Mouse (Mus musculus) stomach, embryonic 15.5 days (tissue): Measurements from ENCODE around the gene Wbp2. TPM values are rescaled to one million over a fixed set of nuclear protein-coding genes. Genes with fewer than 3 reads are reported as not detected.
"Not testable (repeated sequence)": the region's sequence is repeated elsewhere in the genome, so short reads cannot be mapped to it uniquely, and the experiment has no call there.

Experiments
- ATAC-seq: fragments of 200-750 bp; cut with Nextera tagmentation; 2 replicates; pipeline ENCODE4 v1.8.0; 2017; ENCODE audit warnings: low read depth, moderate number of reproducible peaks, moderate TSS enrichment; ENCODE audit not compliant: insufficient read depth, low FRiP score
- H3K27ac ChIP-seq: fragments of 300-500 bp; sonication (generic); 2 replicates; pipeline ENCODE4 v1.5.1; 2015; ENCODE audit warnings: mild to moderate bottlenecking, inconsistent platforms
- H3K27me3 ChIP-seq: fragments of 300-500 bp; sonication (generic); replicated peaks from 2 replicates; pipeline ENCODE4 v1.6.1; 2015; ENCODE audit warnings: inconsistent platforms
- H3K36me3 ChIP-seq: fragments of 300-500 bp; sonication (generic); 2 replicates; pipeline ENCODE4 v1.6.1; 2015; ENCODE audit warnings: inconsistent platforms
- H3K4me1 ChIP-seq: fragments of 300-500 bp; sonication (generic); 2 replicates; pipeline ENCODE4 v1.6.1; 2015; ENCODE audit warnings: inconsistent platforms
- H3K4me2 ChIP-seq: fragments of 300-500 bp; sonication (generic); 2 replicates; pipeline ENCODE4 v1.6.1; 2015; ENCODE audit warnings: mild to moderate bottlenecking, inconsistent platforms
- H3K4me3 ChIP-seq: fragments of 300-500 bp; sonication (generic); replicated peaks from 2 replicates; pipeline ENCODE4 v1.5.1; 2015; ENCODE audit warnings: inconsistent platforms
- H3K9ac ChIP-seq: fragments of 300-500 bp; sonication (generic); 2 replicates; pipeline ENCODE4 v1.6.1; 2015; ENCODE audit warnings: inconsistent platforms
- H3K9me3 ChIP-seq: fragments of 300-500 bp; sonication (generic); 2 replicates; pipeline ENCODE4 v1.6.1; 2016; ENCODE audit warnings: inconsistent platforms
- WGBS: fragments of 180-500 bp; shearing (Covaris S2); methylation state at CpG from one replicate; pipeline ENCODE4 v1.1.7; 2015; 5-methylcytosine and 5-hydroxymethylcytosine counted together
- polyA plus RNA-seq: library from polyadenylated mRNA; unstranded; fragments of >200 nt; fragmentation: Nextera tagmentation; extraction: Ambion mirVana; gene quantifications from 2 replicates; pipeline ENCODE4 v1.2.1, GENCODE M21; 2015

Wbp2 gene
- polyA plus RNA-seq, 1 experiment from 2014 or later, result 70.4 TPM

DNA sequence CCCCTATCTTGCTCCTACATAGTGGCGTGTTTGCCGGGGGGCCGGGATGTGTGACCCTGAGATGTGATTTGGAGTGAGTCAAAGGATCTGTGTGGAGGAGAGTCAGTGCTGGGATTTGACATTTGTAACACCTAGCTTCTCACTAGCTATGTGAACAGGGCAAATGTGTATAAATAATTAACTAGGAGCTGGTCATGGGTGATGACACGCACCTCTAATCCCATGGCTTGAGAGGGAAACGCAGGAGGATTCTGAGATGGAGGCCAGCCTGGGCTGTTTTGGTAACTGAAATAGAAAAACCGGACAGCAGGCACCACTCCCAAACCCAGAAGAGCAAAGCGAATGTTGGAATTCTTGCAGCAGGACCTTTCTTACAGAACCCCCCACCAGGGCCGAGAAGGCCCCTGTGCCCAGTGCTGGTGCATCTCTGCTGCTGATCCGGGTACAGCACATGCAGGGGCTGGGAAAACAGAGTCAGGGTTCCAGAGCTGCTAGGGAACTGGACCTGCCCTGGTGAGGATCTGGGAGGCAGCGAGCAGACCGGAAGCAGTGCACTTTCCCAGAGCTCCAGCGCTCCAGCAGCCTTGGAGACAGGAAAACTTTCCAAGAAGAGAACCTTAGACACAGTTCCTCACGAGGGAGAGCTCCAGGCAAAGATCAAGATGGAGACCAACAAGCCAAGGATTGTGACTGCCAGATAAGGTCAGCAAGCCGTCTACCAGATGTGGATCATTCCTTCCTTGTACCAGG lies 12.1 kb upstream of the Wbp2 start:
- WGBS, result 63% methylated on average over 14 of the region's 14 CpGs
- Histone ChIP-seq H3K4me2 (no peak overlapping the region), H3K4me1 (peaks cover 51% of the 10 kb centered on the region), H3K27me3 (no peaks in the 10 kb centered on the region), H3K36me3 (no peaks in the 10 kb centered on the region), H3K9me3 (no peaks in the 10 kb centered on the region), H3K9ac (no peak overlapping the region), H3K4me3 (no peak overlapping the region), H3K27ac (peak overlapping the region; percentile 72)
- ATAC-seq, result no peak

DNA sequence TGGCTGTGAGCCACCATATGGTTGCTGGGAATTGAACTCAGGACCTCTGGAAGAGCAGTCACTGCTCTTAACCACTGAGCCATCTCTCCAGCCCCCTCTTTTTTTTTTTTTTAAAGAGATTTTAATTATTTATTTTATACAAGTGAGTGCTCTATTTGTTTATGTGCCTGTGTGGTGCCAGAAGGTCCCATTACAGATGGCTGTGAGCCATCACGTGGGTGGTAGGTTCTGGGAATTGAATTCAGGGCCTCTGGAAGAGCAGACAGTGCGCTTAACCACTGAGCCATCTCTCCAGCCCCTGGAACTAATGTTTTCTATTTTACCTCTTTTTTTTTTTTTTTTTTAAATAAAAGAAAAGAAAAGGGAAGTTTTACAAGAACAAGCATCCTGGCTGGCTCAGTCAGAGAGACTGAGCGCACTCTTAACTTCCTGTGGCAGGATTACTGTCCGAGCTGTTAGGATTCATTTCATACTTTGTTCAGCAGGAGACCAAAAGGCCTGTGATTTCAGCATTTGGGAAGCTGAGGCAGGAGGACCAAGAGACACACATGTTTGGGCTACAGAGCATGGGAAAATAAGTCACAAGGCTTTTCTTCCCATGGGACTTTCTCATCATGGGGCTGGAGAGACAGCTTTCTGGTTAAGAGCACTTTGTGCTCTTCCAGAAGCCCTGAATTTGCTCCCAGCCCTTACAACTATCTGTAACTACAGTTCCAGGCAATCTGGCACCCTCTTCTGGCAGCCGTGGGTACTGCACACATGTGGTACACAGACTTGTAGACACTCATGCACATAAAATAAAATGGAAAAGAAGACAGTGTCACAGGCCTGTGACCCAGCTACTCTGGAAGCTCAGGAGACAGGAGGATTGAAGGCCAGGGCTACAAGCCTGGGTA lies 9.7 kb upstream of the Wbp2 start:
- Histone ChIP-seq H3K27me3 (no peaks in the 10 kb centered on the region), H3K4me2 (no peak overlapping the region), H3K27ac (no peak overlapping the region), H3K4me1 (peaks cover 29% of the 10 kb centered on the region), H3K4me3 (no peak overlapping the region), H3K36me3 (no peaks in the 10 kb centered on the region), H3K9ac (no peak overlapping the region), H3K9me3 (no peaks in the 10 kb centered on the region)
- WGBS, result 80% methylated on average over 5 of the region's 5 CpGs
- ATAC-seq, result no peak

DNA sequence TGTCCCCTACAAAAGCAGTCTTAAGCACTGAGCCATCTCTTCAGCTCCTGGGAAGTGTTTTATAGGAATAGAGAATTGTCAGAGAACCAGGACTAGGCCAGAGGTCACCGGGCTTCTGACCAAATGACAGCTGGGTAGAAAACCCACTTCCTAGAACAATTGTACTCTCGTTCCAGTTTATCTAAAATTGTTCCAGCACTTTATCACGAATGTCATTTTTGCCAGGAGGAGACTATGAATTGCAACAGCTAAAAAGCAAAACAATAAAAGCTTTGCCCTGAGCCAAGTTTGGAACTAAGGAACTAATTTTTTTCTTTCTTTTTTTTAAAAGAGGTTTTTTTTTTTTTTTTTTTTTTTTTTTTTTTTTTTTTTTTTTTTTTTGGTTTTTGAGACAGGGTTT lies 8.8 kb upstream of the Wbp2 start:
- H3K9ac ChIP-seq, result no peak overlapping the region

DNA sequence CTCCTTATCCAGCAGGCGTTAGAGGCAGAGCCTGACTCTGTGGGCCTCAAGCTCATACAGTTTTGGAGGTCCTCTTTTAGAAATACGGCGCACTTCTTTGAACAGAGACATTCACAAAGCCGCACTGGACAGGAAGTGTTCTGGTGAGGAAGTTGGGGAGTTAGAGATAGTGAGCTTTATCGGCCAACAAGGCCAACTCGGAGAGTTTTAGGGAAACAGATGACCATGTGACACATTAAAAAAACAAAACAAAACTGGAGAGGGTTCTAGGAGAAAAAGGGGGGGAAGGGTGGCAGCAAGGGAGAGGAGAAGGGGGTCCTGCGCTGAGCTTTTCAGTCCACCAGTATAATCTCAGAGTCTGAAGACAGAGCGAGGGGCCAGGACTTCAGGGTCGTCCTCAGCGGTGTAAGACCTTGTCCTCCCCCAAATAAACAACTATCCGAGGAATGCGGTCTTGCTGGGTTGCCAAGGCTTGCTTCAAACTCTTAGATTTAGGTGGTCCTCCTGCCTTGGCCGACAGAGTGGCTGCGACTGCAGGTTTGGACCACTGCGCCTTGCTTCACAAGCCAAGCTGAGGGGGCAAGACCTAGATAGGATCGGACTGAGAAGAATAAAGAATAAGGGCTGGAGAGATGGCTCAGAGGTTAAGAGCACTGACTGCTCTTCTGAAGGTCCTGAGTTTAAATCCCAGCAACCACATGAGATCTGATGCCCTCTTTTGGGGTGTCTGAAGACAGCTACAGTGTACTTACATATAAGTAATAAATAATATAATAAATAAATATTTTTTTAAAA lies 7.2 kb upstream of the Wbp2 start:
- ATAC-seq, result no peak
- H3K9me3 ChIP-seq, result no peaks in the 10 kb centered on the region
- H3K4me1 ChIP-seq, result peaks cover 6% of the 10 kb centered on the region; the same call in 1 of the 2 replicates
- H3K27ac ChIP-seq, result no peak overlapping the region
- no peaks in the 10 kb centered on the region for H3K27me3 ChIP-seq
- H3K4me3 ChIP-seq, result no peak overlapping the region
- H3K4me2 ChIP-seq, result no peak overlapping the region
- H3K9ac ChIP-seq, result no peak overlapping the region
- WGBS, result 39% methylated on average over 16 of the region's 16 CpGs
- no peaks in the 10 kb centered on the region for H3K36me3 ChIP-seq

More for the DNA sequence above, 8.8 kb upstream of the Wbp2 start:
- Histone ChIP-seq H3K27me3 (no peaks in the 10 kb centered on the region), H3K4me1 (peaks cover 20% of the 10 kb centered on the region), H3K4me3 (no peak overlapping the region), H3K36me3 (no peaks in the 10 kb centered on the region), H3K27ac (peak overlapping the region; percentile 5; the same call in 1 of the 2 replicates), H3K4me2 (no peak overlapping the region), H3K9me3 (no peaks in the 10 kb centered on the region)
- no peak for ATAC-seq
- 65% methylated on average over 3 of the region's 3 CpGs for WGBS

DNA sequence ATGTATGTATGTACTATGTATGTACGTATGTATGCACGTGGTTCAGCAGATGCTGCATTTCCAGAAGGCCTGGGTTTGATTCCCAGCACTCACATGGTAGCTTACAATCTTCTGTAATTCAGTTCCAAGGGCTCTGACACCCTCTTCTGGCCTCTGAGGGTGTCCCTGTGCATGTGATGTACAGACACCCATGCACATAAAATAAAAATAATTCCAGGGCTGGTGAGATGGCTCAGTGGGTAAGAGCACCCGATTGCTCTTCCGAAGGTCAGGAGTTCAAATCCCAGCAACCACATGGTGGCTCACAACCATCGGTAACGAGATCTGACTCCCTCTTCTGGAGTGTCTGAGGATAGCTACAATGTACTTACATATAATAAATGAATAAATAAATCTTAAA lies 6.2 kb upstream of the Wbp2 start:
- ATAC-seq, H3K27me3 ChIP-seq, H3K4me1 ChIP-seq, H3K36me3 ChIP-seq, H3K4me3 ChIP-seq, H3K27ac ChIP-seq, H3K9me3 ChIP-seq, H3K4me2 ChIP-seq, H3K9ac ChIP-seq: not testable (repeated sequence)
- 88% methylated on average over 6 of the region's 6 CpGs for WGBS

DNA sequence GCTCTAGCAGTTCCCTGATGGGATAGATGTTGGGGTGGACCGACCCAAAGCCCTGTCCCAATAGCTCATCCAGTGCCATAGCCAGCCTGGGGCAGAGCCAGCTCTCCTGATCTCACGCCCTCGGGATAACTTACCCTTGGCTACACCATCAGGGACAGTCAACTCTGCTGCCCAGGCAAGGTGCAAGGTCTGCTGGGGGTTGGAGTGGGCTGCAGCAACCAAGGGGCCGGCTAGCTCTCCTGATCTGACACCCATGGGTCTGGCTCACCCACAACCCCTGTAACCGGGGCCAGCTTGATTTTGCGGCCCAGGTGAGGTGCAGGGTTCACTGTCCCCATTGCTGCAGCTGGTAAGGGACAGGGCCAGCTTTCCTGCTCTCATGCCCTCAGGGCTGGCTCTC lies 4.8 kb upstream of the Wbp2 start:
- Histone ChIP-seq H3K4me2 (no peak overlapping the region), H3K36me3 (no peaks in the 10 kb centered on the region), H3K9me3 (no peaks in the 10 kb centered on the region), H3K27ac (no peak overlapping the region), H3K4me3 (no peak overlapping the region), H3K4me1 (peaks cover 4% of the 10 kb centered on the region; the same call in 1 of the 2 replicates), H3K27me3 (no peaks in the 10 kb centered on the region), H3K9ac (no peak overlapping the region)
- 83% methylated on average over 6 of the region's 6 CpGs for WGBS
- no peak for ATAC-seq

DNA sequence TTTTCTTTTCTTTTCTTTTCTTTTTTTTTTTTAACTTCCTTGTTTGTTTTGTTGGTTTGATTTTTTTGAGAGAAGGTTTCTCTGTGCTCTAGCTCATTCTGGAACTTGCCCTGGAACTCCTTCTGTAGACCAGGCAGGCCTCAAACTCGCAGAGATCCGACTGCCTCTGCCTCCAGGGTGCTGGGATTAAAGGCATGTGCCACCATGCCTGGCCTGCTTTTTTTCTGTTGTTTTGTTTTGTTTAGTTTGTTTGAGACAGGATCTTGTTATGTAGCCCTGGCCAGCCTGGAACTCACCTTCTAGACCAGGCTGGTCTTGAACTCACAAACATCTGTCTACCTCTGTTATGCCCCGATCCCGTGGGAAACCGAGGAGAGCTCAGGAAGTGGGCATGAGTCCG lies 2.8 kb upstream of the Wbp2 start:
- Histone ChIP-seq H3K27me3 (no peaks in the 10 kb centered on the region), H3K4me1 (peaks cover 20% of the 10 kb centered on the region), H3K4me3 (no peak overlapping the region), H3K4me2 (no peak overlapping the region), H3K36me3 (no peaks in the 10 kb centered on the region), H3K9me3 (no peaks in the 10 kb centered on the region), H3K9ac (no peak overlapping the region), H3K27ac (no peak overlapping the region)
- ATAC-seq, result no peak
- 93% methylated on average over 6 of the region's 6 CpGs for WGBS

DNA sequence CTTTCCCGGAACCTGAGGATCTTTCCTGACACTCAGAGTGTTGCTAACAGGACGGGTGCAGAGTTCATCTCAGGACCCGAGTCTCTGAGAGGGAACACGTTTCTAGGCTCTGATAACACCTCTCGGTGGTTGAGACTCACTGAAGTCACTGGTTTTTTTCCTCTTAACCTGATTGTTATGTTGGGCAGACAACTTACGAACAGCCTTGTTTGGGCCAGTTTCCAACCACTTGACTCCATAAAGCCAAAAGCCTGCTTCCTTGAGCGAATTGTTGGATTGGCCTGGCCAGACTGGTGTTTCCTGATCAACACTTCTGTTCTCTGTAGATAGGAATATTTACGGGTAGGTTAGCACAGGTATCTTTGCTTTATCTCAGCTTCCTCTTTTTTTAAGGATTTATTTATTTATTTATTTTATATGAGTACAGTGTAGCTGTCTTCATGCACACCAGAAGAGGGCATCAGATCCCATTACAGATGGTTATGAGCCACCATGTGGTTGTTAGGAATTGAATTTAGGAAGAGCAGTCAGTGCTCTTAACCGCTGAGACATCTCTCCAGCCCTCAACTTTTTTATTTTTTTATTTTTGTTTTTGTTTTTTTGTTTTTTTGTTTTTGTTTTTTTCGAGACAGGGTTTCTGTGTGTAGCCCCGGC lies 2.1 kb upstream of the Wbp2 start:
- H3K27me3 ChIP-seq, result no peaks in the 10 kb centered on the region
- H3K4me3 ChIP-seq, result no peak overlapping the region
- 77% methylated on average over 11 of the region's 11 CpGs for WGBS
- H3K9me3 ChIP-seq, result no peaks in the 10 kb centered on the region
- H3K9ac ChIP-seq, result no peak overlapping the region
- no peak overlapping the region for H3K4me2 ChIP-seq
- no peak for ATAC-seq
- peaks cover 2% of the 10 kb centered on the region; the same call in 1 of the 2 replicates for H3K36me3 ChIP-seq
- H3K4me1 ChIP-seq, result peaks cover 20% of the 10 kb centered on the region
- H3K27ac ChIP-seq, result no peak overlapping the region

DNA sequence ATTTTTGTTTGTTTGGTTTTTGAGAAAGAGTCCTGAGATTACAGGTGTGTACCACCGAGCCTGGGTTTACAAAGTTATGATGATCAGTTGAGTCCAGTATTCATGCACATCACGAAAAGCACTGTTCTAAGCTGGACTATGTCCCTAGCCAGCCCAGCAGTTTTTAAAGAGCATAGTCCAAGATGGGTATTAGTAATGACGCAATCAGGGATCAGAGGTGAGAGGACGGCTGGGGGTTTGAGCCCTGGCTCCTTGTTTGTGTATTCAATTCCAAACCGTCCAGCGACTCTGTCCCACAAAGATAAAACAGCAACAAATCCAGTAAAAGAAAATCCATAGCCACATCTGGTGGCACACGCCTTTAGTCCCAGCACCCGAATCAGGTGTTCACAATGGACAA lies 1.4 kb upstream of the Wbp2 start:
- H3K4me2 ChIP-seq, result peak overlapping the region; percentile 60; the same call in 1 of the 2 replicates
- 68% methylated on average over 8 of the region's 8 CpGs for WGBS
- ATAC-seq, result no peak
- no peaks in the 10 kb centered on the region for H3K9me3 ChIP-seq
- no peak overlapping the region for H3K4me3 ChIP-seq
- H3K36me3 ChIP-seq, result peaks cover 9% of the 10 kb centered on the region
- H3K4me1 ChIP-seq, result peaks cover 20% of the 10 kb centered on the region
- no peak overlapping the region for H3K9ac ChIP-seq
- H3K27me3 ChIP-seq, result no peaks in the 10 kb centered on the region
- H3K27ac ChIP-seq, result no peak overlapping the region; the same call in 1 of the 2 replicates

DNA sequence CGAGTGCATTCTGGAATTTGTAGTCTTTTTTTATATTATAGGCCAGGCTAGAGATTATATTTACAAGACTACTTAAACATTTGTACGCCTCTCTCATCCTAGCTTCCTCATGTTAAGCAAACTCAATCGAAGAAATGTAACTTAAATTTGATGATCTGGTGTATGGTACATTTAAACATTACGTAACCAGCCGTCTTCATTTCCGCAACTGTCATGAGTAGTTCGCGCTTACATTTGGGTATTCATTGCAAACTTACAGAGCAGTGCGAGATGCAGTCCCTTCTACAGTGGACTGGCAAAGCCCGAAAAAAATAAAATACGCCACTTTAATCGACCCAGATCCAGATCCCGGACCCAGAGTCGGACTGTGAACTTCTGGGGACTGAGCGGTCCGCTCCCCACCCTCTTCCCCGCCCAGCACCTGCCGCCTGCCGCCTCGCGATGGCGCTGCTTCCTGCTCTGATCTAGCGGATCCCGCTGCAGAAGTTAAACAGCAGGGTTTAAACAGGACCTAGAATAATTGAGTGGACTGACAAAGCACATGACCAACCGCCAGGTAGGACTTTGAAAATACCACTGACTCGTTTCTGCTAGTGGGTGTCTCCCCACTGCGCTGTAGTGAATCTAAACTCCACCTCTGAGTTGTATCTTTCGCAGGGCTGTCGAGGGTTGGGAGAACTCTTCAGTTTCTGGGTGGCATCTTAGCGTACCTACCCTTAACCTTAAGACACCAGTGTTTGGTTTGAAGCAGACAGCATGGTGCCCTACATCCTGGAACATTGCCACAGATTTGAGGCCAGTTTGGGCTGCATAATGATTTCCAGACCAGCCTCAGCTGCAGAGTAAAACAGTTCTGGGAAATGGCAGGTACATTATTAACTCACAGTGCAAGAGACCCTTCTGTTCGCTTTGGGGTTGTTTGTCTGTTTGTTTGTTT lies 667 bp upstream of the Wbp2 start:
- Histone ChIP-seq H3K9ac (no peak overlapping the region; the same call in 1 of the 2 replicates), H3K9me3 (no peaks in the 10 kb centered on the region), H3K4me1 (peaks cover 20% of the 10 kb centered on the region), H3K36me3 (peaks cover 14% of the 10 kb centered on the region), H3K27me3 (no peaks in the 10 kb centered on the region), H3K4me2 (peak overlapping the region; percentile 60), H3K4me3 (peak overlapping the region; percentile 53), H3K27ac (peak overlapping the region; percentile 86)
- WGBS, result 2% methylated on average over 31 of the region's 31 CpGs
- peak; percentile 78 for ATAC-seq
